Mouse (Mus musculus) lung, embryonic 16.5 days (tissue): ENCODE results near the gene Fer. TPM values are rescaled to one million over a fixed set of nuclear protein-coding genes. Genes with fewer than 3 reads are reported as not detected.

Source experiments
- ATAC-seq: fragments of 200-750 bp; cut with Nextera tagmentation; 2 replicates; pipeline ENCODE4 v1.8.0; 2017; ENCODE audit warnings: low read depth, mild to moderate bottlenecking, moderate library complexity
- H3K27ac ChIP-seq: fragments of 300-500 bp; sonication (generic); 2 replicates; pipeline ENCODE4 v1.5.1; 2014; ENCODE audit warnings: mild to moderate bottlenecking, control low read depth, low read length
- H3K27me3 ChIP-seq: fragments of 300-500 bp; sonication (generic); 2 replicates; pipeline ENCODE4 v1.6.1; 2014; ENCODE audit warnings: low read depth, low read length, mixed read lengths; ENCODE audit not compliant: control insufficient read depth, insufficient read depth
- H3K36me3 ChIP-seq: fragments of 300-500 bp; sonication (generic); 2 replicates; pipeline ENCODE4 v1.6.1; 2014; ENCODE audit warnings: low read length; ENCODE audit not compliant: control insufficient read depth, insufficient read depth
- H3K4me1 ChIP-seq: fragments of 300-500 bp; sonication (generic); replicated peaks from 2 replicates; pipeline ENCODE4 v1.6.1; 2014; ENCODE audit warnings: low read length, mixed read lengths; ENCODE audit not compliant: control insufficient read depth, insufficient read depth
- H3K4me2 ChIP-seq: fragments of 300-500 bp; sonication (generic); 2 replicates; pipeline ENCODE4 v1.6.1; 2014; ENCODE audit warnings: low read depth, low read length, control low read depth
- H3K4me3 ChIP-seq: fragments of 300-500 bp; sonication (generic); 2 replicates; pipeline ENCODE4 v1.5.1; 2014; ENCODE audit warnings: mild to moderate bottlenecking, low read length, control low read depth
- H3K9ac ChIP-seq: fragments of 300-500 bp; sonication (generic); 2 replicates; pipeline ENCODE4 v1.6.1; 2014; ENCODE audit warnings: low read length, control low read depth
- H3K9me3 ChIP-seq: fragments of 300-500 bp; sonication (generic); 2 replicates; pipeline ENCODE4 v1.6.1; 2016; ENCODE audit warnings: low read length; ENCODE audit not compliant: control insufficient read depth
- WGBS: fragments of 180-500 bp; shearing (Covaris S2); extraction: QIAGEN DNeasy Blood & Tissue Kit; methylation state at CpG from one replicate; pipeline ENCODE4 v1.1.7; 2014; 5-methylcytosine and 5-hydroxymethylcytosine counted together
- polyA plus RNA-seq: library from polyadenylated mRNA; unstranded; fragments of >200 nt; fragmentation: Nextera tagmentation; extraction: Ambion mirVana; gene quantifications from 2 replicates; pipeline ENCODE4 v1.2.1, GENCODE M21; 2015

Gene Fer
- polyA plus RNA-seq, 1 experiment from 2014 or later: 28.5 TPM

GRCm38 (mm10) chr17:63978794-63979571 lies 116.1 kb downstream of the Fer start:
- Histone ChIP-seq H3K27me3 (no peaks in the 10 kb centered on the region), H3K36me3 (no peaks in the 10 kb centered on the region), H3K4me1 (no peaks in the 10 kb centered on the region), H3K9ac (no peak overlapping the region), H3K27ac (no peak overlapping the region), H3K4me2 (no peak overlapping the region), H3K4me3 (no peak overlapping the region), H3K9me3 (no peaks in the 10 kb centered on the region)
- ATAC-seq: no peak
- WGBS: 63% methylated on average over 4 of the region's 4 CpGs

DNA sequence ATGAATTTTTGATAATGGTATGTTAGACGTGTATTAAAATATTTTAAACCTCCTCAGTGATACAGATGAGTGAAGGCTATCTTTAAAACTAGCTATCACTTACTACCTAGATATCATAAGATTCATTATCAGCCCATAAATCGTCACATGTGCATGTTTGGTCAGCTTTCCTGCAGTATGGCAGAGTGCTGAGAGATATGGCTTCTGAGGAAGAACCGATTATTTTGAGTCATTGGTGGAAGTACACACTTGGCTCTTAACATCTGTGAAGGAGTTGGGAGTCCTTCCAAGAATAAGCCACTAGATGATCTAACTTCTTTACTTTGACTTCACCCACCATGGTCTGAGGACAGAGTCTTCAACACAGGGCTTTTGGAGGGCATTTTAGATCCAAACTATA lies 117.3 kb downstream of the Fer start:
- no peak overlapping the region for H3K4me2 ChIP-seq
- no peaks in the 10 kb centered on the region for H3K4me1 ChIP-seq
- H3K9me3 ChIP-seq: no peaks in the 10 kb centered on the region
- no peaks in the 10 kb centered on the region for H3K27me3 ChIP-seq
- H3K36me3 ChIP-seq: no peaks in the 10 kb centered on the region
- no peak for ATAC-seq
- no peak overlapping the region for H3K27ac ChIP-seq
- WGBS: 67% methylated on average over 3 of the region's 3 CpGs
- H3K9ac ChIP-seq: no peak overlapping the region
- H3K4me3 ChIP-seq: no peak overlapping the region

GRCm38 (mm10) chr17:63988710-63989109 lies 125.8 kb downstream of the Fer start:
- 70% methylated on average over 2 of the region's 2 CpGs for WGBS
- no peak overlapping the region for H3K9ac ChIP-seq

DNA sequence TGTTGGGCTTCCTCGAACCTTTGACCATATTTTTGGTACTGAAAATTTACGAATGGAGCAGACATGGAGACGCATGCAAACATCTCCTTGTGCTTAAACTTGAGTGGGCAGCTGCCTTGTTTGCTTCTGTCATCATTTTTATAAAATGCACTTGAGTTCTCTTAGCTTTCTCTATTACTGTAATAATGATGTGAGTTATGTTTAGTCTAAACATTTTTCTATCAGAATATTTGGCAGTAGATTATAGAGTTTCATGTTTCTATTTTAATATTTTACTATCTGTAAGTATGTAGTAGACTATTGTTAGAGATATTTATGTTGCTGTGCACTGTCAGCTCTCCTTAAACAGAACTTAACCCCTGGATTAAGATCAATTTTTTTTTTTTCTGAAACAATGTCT lies 128.3 kb downstream of the Fer start:
- H3K27ac ChIP-seq: no peak overlapping the region
- H3K36me3 ChIP-seq: no peaks in the 10 kb centered on the region
- no peaks in the 10 kb centered on the region for H3K9me3 ChIP-seq
- ATAC-seq: peak; percentile 74
- WGBS: 58% methylated on average over 3 of the region's 3 CpGs
- no peak overlapping the region for H3K4me2 ChIP-seq
- no peak overlapping the region for H3K9ac ChIP-seq
- no peak overlapping the region for H3K4me3 ChIP-seq
- peaks cover 3% of the 10 kb centered on the region; the same call in 1 of the 2 replicates for H3K4me1 ChIP-seq
- H3K27me3 ChIP-seq: no peaks in the 10 kb centered on the region

More at GRCm38 (mm10) chr17:63988710-63989109, 125.8 kb downstream of the Fer start:
- no peaks in the 10 kb centered on the region for H3K9me3 ChIP-seq
- no peak for ATAC-seq
- H3K4me2 ChIP-seq: no peak overlapping the region
- H3K4me3 ChIP-seq: no peak overlapping the region
- H3K27me3 ChIP-seq: no peaks in the 10 kb centered on the region
- 0 out of 2 replicates have a peak, but pooled peaks cover 3% of the 10 kb centered on the region for H3K4me1 ChIP-seq
- no peaks in the 10 kb centered on the region for H3K36me3 ChIP-seq
- H3K27ac ChIP-seq: no peak overlapping the region

DNA sequence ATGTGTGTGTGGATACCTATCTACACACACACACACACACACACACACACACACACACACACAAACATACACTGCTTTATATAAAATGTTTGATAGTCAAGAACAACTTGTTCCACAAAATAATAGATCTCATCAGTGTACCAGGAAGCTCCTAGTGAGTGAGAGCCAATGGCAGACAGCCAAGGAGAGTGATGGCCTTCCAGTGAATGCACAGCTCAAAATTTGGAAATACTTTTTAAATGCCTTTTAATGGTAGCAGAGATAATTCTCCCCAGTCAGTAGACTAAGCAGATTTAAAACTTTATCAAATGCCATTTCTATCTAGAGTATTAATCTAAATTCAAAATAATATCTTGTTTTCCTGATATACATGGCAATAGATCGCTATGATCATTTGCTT lies 133.1 kb downstream of the Fer start:
- peaks cover 3% of the 10 kb centered on the region; the same call in 1 of the 2 replicates for H3K4me1 ChIP-seq
- H3K9me3 ChIP-seq: no peaks in the 10 kb centered on the region
- H3K27me3 ChIP-seq: no peaks in the 10 kb centered on the region
- no peak overlapping the region for H3K4me3 ChIP-seq
- H3K4me2 ChIP-seq: no peak overlapping the region
- ATAC-seq: peak; percentile 60
- H3K9ac ChIP-seq: no peak overlapping the region
- H3K27ac ChIP-seq: no peak overlapping the region
- 73% methylated on average over 1 of the region's 1 CpGs for WGBS
- H3K36me3 ChIP-seq: no peaks in the 10 kb centered on the region

- no peaks in the 10 kb centered on the region for H3K9me3 ChIP-seq
- no peaks in the 10 kb centered on the region; the same call in 1 of the 2 replicates for H3K4me1 ChIP-seq
- ATAC-seq: no peak
- no peak overlapping the region for H3K4me2 ChIP-seq
- no peak overlapping the region for H3K4me3 ChIP-seq
- no peak overlapping the region for H3K9ac ChIP-seq
- no peak overlapping the region for H3K27ac ChIP-seq
- H3K27me3 ChIP-seq: no peaks in the 10 kb centered on the region
- H3K36me3 ChIP-seq: no peaks in the 10 kb centered on the region
- 79% methylated on average over 6 of the region's 6 CpGs for WGBS
Observed at GRCm38 (mm10) chr17:63997643-63998042, 134.8 kb downstream of the Fer start.

GRCm38 (mm10) chr17:64003444-64003843 lies 140.6 kb downstream of the Fer start:
- Histone ChIP-seq H3K4me1 (peaks cover 4% of the 10 kb centered on the region; the same call in 1 of the 2 replicates), H3K9me3 (no peaks in the 10 kb centered on the region), H3K27ac (no peak overlapping the region), H3K36me3 (no peaks in the 10 kb centered on the region), H3K9ac (no peak overlapping the region), H3K4me3 (no peak overlapping the region), H3K4me2 (no peak overlapping the region), H3K27me3 (no peaks in the 10 kb centered on the region)
- 47% methylated on average over 13 of the region's 13 CpGs for WGBS
- peak; percentile 69; the same call in 1 of the 2 replicates for ATAC-seq

- Histone ChIP-seq H3K27me3 (no peaks in the 10 kb centered on the region), H3K4me3 (no peak overlapping the region), H3K9me3 (no peaks in the 10 kb centered on the region), H3K27ac (no peak overlapping the region), H3K36me3 (no peaks in the 10 kb centered on the region), H3K9ac (no peak overlapping the region), H3K4me1 (peaks cover 4% of the 10 kb centered on the region; the same call in 1 of the 2 replicates), H3K4me2 (no peak overlapping the region)
- 75% methylated on average over 4 of the region's 4 CpGs for WGBS
- ATAC-seq: no peak
Observed at GRCm38 (mm10) chr17:64005575-64006249, 142.8 kb downstream of the Fer start.

DNA sequence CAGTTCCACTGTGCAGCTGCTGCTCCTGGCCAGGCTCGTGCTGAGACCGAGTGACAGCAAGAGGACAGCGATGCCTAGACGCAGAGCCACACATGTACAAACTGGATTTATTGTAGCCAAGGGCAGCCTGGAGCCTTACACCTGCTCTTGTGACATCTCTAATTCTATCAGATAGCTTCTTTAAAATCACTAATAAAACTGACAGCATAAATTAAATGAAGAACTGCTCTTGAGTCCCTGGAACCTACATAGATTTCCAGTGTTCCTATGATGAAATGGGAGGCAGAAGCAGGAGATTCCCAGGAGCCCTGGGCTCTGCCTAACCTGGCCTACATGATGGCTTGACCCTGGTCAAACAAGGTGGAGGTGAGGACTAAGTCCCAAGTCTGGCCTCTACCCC lies 153.7 kb downstream of the Fer start:
- ATAC-seq: no peak
- no peaks in the 10 kb centered on the region for H3K4me1 ChIP-seq
- no peak overlapping the region for H3K4me3 ChIP-seq
- no peaks in the 10 kb centered on the region for H3K27me3 ChIP-seq
- H3K9ac ChIP-seq: no peak overlapping the region
- no peak overlapping the region for H3K27ac ChIP-seq
- no peak overlapping the region for H3K4me2 ChIP-seq
- H3K9me3 ChIP-seq: no peaks in the 10 kb centered on the region
- WGBS: 91% methylated on average over 4 of the region's 4 CpGs
- no peaks in the 10 kb centered on the region for H3K36me3 ChIP-seq
